Mouse (Mus musculus) CD4-positive naive resting alpha-beta T cell, adult 57 days (primary cell): ENCODE data around the gene Dnmt1. TPM values are rescaled to one million over a fixed set of nuclear protein-coding genes. Genes with fewer than 3 reads are reported as not detected.

ENCODE experiments used
- total RNA-seq: library from RNA; stranded (reverse); gene quantifications from one replicate; pipeline ENCODE4 v1.2.4, GENCODE M21; 2023

Dnmt1 gene
- 82.3 TPM for total RNA-seq

GRCm38 (mm10) chr9:20959430-20959938 is at the start of gene Dnmt1:
TSS of gene Dnmt1 (minus strand) at chr9:20959888.

GRCm38 (mm10) chr9:21002627-21003551 is 43.2 kb upstream of the Dnmt1 start, which contains the start of gene Mrpl4:
TSS of gene Mrpl4 (plus strand) at chr9:21002738.

GRCm38 (mm10) chr9:20976216-20976960 is 16.7 kb upstream of the Dnmt1 start, which contains the start of gene S1pr2:
TSS of gene S1pr2 (minus strand) at chr9:20976781.

GRCm38 (mm10) chr9:20898511-20899073 is 61.1 kb downstream of the Dnmt1 start, which contains the start of gene Eif3g:
TSS of gene Eif3g (minus strand) at chr9:20898623.

GRCm38 (mm10) chr9:20887704-20888385 is 71.8 kb downstream of the Dnmt1 start, which contains the start of gene Ppan:
TSS of gene Ppan (plus strand) at chr9:20888175.

GRCm38 (mm10) chr9:20879097-20879792 is 80.4 kb downstream of the Dnmt1 start, which contains the start of gene Angptl6:
TSS of gene Angptl6 (minus strand) at chr9:20879727.

GRCm38 (mm10) chr9:20868448-20869001 is 91.2 kb downstream of the Dnmt1 start, which contains the start of gene A230050P20Rik:
TSS of gene A230050P20Rik (plus strand) at chr9:20868642.

Other genes starting within 250 kb of the Dnmt1 start
- gene Olfm2, start 213.5 kb downstream of the Dnmt1 start, total RNA-seq: not detected
- gene Col5a3, start 144.8 kb downstream of the Dnmt1 start, total RNA-seq: 0.12 TPM
- not detected for gene Rdh8, start 141.4 kb downstream of the Dnmt1 start, total RNA-seq
- 51.6 TPM for gene A230050P20Rik, start 91.2 kb downstream of the Dnmt1 start, total RNA-seq
- 2.5 TPM for gene Angptl6, start 80.2 kb downstream of the Dnmt1 start, total RNA-seq
- gene Ppan, start 71.7 kb downstream of the Dnmt1 start, total RNA-seq: 87.1 TPM
- gene Eif3g, start 61.3 kb downstream of the Dnmt1 start, total RNA-seq: 188 TPM
- gene S1pr2, start 16.9 kb upstream of the Dnmt1 start, total RNA-seq: 4.7 TPM
- gene Mrpl4, start 42.9 kb upstream of the Dnmt1 start, total RNA-seq: 53.2 TPM
- 19.5 TPM for gene Icam1, start 56.1 kb upstream of the Dnmt1 start, total RNA-seq
- gene Icam4, start 69.5 kb upstream of the Dnmt1 start, total RNA-seq: not detected
- 0.18 TPM for gene Icam5, start 72.2 kb upstream of the Dnmt1 start, total RNA-seq
- not detected for gene Zglp1, start 107.2 kb upstream of the Dnmt1 start, total RNA-seq
- 0.83 TPM for gene Gm49373, start 113.2 kb upstream of the Dnmt1 start, total RNA-seq
- 27.6 TPM for gene Fdx1l, start 113.7 kb upstream of the Dnmt1 start, total RNA-seq
- 9.4 TPM for gene Gm38431, start 132.1 kb upstream of the Dnmt1 start, total RNA-seq
- gene Raver1, start 132.1 kb upstream of the Dnmt1 start, total RNA-seq: 112 TPM
- 50.3 TPM for gene Tyk2, start 171.4 kb upstream of the Dnmt1 start, total RNA-seq
- 131 TPM for gene Cdc37, start 190.1 kb upstream of the Dnmt1 start, total RNA-seq
- 1.6 TPM for gene Pde4a, start 205.8 kb upstream of the Dnmt1 start, total RNA-seq